Mouse (Mus musculus) c-Kit-negative CD71-positive TER-119-positive erythroid progenitor cells, embryonic 14.5 days (primary cell): ENCODE measurements at regions not wholly inside any gene's neighbourhood (a gene's known extent, or its start where the extent isn't known, plus 50 kb on each side); places are given as distances from the start of the nearest gene placed in this dataset.

Experiments used
- DNase-seq: peaks from one replicate; pipeline ENCODE4 v3.0.0-alpha.2; 2013; ENCODE audit warnings: low read depth, low spot score

DNA sequence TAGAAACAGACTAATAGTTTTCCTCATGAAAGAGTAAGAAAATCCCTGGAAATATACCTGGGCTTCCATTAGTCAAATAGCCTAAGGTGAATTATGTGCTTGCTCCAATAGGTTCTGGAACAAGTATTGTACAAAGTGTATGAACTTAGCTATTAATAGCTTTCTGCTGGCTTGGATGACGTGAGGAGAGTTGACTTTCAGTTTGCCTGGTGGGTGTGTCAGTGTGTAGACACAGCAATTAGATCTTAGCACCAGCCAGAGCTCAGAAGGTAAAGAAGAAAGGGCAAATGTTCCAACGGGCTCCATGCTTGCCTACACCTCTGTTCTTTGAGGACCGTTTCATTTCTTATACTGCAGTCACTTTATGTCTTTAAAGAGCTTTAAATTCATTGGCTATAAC, 654.8 kb upstream of the Mef2c start:
- no peak for DNase-seq

DNA sequence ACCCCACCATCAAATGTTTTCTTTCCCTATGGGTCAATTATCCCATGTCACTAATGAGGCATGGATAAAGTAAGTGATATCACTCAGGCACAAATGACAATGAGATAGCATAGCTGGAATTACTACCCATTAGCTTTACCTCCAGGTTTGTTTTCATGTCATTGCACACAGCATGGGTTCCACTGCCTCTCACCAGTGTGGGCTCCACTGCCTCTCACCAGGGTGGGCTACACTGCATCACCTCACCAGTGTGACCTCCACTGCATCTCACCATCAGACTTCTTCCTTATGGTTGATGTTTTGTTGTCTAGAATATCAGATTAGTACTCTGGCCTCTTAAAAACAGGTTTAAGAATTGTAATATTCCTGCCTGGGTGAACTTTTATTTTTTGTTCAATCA, 634.0 kb upstream of the Mef2c start:
- DNase-seq = no peak

DNA sequence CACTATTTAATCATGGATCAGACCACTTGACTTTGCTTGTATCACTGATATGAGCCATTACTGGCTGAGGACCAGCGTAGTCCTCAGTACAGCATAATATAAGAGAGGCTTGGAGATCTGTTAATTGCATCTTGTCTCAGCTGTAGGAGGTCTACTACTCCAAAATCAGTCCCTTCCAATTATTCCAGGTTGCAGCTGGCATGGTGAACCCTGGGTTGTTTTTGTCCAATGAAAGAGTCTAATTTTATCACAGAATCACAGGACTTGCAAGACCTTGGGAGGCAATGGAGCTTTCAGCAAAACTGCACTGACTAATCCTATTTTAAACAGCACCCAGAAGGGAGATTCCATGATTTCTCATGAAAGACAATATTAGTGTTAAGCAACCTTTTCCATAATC, 629.7 kb upstream of the Mef2c start:
- DNase-seq = no peak

DNA sequence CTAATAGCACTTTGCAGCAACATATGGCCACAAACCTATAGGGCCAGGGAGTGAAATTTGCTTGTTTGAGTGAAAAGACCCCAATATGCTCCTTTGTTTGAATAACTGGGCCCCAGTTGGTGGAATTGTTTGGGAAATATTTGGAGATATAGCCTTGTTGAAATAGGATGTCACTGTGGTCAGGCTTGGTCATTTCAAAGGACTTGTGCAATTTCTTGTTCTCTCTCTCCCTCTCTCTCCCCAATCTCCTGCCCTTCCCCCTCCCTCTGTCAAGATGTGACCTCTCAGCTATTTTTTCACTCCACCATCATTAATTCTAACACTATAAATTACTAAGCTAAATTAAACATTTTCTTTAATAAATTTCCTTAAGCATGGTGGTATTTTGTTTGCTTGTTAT, 620.5 kb upstream of the Mef2c start:
- DNase-seq = no peak

DNA sequence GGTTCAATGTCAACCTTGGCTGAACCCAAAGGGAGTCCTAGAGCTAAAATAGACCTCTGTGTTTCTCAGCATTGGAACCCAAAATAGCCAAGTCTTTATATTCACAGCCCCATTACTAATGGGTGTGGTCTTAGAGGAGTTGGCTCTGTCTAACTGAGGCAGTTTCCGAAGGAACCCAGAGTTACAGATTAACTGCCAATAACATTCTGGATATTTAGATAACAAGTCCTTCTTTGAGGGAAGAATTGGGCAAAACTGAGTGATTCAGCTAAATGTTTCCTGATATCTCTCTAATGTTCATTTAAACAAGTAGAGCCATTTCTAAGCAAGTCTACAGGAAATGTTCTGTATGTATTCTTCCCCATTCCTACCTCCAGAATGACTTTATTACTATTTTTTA, 615.1 kb upstream of the Mef2c start:
- no peak for DNase-seq

DNA sequence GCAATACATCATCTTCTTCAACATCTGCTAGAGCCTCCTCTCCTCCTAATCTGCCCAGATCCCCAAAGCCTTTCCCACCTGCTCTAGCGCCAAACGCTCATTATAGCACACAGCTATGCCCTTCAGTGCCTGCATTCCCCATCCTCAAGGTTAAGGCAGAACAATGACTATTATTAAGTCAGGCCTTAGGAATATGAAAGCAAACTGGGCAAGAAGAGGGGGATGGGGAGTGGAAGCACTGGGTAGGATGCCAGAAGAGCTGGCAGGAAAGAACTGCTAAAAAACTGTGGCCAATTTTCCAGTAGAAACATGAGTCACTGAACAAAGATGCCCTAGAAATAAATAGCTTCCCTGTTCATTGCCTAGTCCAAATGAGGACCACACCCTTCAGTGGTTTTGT, 611.1 kb upstream of the Mef2c start:
- no peak for DNase-seq

DNA sequence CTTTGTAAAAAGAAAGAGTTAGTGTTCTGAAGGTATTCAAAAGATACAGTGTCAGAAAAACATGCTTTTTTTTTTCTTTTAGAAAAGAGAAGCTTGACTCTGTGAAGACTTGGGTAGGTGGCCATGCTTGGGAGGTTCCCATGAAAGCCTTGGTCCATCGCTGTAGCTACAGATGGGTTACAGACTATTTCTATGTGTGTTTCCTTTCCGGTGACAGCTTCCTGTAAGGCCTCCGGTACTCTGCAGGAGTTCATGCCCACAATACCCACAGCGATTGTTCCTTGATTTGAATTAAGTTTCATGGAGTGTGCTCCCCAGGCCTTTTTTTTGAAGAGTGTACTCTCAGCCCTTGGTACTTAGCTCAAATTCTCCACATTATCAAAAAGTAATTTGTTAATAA, 604.1 kb upstream of the Mef2c start:
- DNase-seq = no peak

DNA sequence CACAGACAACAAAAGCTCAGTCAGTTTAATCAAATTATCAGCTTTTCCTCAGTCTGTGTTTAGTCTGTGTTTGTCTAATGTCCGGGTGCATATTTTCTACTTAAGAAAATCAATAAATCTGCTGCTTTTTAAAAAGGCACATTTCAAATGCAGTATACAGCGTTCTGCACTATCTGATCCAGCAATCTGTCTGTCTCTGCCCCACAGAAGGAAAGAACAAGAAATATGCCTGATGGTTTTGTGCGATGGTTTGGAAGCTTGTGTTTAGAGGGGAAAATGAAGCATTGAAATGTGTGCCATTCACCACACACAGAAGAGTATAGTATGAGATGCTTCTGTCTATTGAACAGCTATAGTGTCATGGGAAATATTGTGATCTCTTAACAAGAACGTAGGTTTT, 601.7 kb upstream of the Mef2c start:
- no peak for DNase-seq

DNA sequence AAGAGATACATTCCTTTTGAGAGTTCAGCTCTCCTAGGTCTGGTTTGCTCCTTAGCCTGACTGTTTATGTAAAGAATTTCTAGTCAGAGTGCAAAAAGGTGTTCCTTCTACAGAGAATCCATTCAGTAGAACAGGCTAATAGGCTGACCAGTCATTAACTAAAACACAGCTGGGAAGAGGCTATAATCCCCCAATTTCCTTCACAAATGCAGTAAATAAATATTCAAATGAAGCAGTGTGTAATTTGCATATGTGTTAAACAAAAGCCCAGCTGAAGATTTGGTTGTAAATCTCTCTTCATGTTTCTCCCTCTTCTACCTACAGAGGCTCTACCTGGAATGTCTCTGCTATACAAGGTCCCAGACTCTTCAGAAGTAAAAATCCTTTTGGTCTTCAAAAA, 600.2 kb upstream of the Mef2c start:
- DNase-seq = no peak

DNA sequence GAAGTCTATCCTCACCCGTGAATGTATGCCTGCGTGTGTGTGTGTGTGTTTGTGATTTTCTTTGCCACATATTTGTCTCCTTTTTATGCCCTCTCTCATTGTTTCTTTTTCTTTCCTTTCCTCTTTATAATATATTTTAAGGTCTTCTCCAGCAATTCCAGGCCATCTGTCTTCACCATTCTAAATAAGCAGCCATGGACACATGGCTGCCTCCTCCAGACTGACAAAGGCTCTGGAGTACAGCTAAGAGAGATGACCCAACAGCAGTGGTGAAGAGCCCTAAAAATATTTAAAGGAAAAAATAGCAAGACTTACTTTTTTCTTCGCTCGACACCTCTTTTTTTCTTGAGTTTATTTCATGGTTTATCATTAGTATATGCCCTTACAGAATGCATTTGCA, 596.1 kb upstream of the Mef2c start:
- no peak for DNase-seq

DNA sequence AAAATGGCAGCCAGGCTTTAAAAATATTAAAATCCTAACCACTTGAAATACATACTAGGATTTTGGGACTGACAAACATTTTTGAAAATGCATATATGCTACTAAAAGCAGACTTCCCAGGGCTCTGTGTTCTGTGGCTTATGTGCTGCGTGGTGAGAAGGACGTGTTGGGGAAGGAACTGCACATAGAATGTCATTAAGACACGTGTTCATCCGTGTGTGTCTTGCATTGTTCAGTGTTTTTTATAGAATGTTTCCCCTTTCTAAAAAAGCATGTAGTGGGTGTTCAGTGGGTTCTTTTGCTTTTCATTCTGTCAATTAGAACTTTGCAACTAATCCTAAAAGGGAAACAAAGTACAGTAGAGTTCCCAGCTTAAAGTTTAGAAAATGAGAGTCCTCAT, 594.7 kb upstream of the Mef2c start:
- no peak for DNase-seq

DNA sequence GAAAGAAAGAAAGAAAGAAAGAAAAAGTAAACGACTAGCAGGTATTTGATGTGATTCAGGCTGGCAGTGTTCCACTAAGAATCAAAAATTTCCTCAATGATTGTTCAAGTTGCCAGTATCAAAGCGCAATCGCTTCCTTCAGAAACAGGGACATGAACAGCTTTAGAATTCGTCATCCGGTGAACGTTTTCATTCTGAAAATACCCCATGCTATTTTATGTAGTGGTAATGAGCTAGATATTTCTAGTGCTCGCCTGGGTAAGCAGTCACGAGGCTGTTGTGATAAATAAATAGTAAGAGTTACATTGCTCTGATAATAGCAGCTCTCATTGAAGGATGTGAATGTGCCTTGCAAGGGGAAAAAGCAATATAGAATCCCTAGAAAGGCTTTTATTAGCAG, 591.0 kb upstream of the Mef2c start:
- DNase-seq = no peak

DNA sequence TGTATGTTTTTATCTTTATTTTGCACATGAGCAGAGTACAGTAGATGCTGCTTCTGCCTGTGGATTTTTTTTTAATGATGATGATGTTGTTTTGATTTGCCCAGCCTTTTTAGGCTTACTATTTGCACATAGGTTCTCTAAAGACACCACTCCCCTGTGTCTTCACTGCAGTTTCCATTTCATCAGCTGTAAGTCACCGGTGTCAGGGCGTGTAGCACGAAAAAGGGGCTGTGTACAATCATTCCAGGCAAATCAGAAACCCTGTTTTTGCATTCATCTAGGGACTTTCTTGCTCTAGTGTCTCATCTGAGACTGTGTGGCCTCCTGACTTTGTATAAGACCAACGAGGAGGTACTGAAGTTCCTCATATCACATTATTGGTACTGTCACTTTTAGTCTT, 588.6 kb upstream of the Mef2c start:
- no peak for DNase-seq

DNA sequence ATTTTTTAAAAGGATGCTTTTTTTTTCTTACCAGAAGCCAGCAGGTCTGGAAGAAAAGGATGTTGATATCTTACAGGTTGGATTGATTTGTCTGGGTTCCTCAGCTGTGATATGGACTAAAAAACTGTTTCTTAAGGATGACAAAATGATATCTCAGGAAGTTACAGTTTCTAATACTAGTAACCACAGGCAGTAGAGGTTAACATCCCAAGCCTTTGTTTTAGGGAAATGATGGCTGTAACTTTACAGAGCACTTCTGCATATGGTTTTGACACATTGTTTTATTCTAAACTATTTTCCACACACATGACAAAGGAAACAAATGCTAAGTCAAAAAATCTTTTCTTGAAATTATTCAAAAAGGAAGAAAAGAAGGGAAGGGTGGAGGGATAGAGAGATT, 573.8 kb upstream of the Mef2c start:
- no peak for DNase-seq

DNA sequence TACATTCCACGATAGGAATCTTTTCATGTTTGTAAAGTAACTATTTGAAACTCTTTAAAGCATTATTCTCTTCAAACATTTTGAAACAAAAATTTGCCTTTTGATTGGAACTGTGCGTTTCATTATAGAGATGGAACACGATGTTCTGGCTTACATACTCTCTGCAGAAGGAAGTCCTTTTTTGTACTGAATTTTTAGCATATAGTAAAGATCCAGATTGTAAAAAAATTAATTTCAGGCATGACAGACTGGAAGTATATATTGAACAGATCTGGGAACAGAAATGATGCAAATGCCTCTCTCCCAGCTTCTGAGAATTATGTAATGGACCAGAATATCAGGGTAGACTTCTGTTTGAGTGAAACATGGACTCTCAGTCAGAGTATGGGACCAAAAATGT, 566.0 kb upstream of the Mef2c start:
- no peak for DNase-seq

DNA sequence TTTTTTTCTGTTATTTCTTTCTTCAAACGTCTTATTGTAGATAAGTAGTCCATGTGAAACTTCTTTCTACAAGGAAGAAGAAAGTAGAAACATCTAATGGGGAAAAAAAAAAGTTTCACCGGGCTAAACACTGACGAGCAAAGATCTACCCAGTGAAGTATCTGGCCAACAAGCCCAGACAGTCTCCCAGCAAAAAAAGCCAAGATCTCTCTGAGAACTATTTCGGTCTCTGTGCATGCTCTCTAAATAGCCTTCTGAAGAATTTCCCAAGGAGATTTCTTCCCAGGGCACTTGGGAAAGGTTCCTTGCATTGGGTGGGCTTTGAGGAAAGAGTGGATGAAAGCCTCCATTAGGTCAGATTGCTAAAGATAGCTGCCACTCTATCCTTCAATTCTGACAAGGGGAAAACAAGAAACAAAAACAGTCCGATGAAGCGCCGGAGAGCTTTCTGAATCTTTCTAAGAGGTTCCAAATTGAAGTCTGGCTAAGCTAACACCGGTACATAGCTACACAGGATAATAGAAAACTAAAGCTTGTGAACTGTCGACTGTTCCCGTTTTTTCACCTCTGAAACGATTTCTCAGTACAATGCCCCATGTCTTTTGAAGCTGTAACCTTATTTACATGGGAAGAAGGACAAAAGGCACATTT, 561.0 kb upstream of the Mef2c start:
- no peak for DNase-seq

DNA sequence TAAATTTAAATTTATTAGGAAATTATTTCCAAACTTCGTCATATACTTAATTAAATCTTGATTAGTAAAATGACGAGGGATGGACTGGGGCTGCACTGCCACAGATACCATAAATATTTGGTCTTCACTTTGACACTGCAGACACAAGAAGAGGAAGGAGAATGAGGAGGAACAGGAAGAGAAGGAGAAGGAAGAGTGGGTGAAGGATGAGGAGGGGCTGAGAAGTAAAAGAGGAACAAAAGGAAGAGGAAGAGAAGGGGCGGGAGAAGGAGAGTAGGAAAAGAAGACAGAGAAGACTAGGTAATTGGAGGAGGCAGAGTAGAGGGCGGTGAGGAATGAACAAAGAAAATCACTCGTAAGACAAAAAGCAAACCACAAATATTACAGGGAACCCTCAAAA, 556.9 kb upstream of the Mef2c start:
- no peak for DNase-seq

DNA sequence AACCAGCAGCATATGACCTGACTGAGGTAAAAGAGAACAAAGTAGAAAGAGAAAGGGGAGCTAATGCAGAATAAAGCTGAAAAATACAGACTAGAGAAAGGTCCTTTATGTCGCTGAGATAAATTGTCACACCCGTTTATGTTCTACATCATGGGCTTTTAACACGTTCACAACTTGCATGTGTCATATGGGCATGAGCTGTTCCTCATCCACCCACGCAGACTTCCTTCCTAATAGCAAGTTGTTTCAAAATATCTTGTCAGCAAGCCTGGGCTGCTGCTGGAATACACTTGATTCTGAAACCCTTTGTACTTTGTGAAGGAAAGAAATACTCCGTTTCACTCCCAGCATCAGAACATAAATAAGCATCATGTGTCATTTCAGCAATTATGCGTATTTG, 554.3 kb upstream of the Mef2c start:
- no peak for DNase-seq

DNA sequence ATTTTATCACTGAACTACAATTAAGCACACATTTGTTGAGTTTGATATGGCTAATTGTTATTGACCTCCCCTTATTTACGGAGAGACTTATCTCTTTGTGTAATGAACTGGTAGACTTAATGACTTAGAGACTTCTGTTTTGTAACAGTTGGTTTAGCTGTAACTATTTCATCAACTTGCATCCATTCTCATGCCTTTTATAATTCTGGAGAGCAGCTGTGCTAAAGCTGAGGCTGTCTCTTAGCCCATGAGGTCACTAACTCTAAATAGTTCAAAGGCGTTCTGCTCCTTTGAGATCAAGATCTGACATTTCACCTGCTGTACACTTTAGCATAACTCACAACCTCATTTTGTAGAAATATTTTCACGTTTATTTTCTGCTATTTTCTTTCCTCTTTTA, 541.5 kb upstream of the Mef2c start:
- no peak for DNase-seq

DNA sequence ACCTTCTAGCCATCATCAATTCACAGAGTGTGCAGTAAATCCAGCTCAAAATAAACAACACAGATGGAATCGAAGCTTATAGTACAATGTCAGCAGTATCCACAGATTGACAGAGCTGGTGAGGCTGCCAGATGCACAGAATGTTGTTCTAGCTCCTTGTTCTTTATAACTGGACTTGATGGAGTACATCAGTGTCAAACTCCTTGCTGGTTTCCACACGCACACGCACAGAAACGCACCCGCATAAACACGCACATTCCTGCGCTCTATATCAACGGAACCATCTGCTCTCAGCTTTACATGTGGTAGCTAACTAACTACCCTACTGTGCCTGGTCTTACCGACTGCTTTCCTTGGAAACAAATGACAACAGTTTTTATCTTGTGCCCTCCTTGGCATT, 532.1 kb upstream of the Mef2c start:
- DNase-seq = no peak

DNA sequence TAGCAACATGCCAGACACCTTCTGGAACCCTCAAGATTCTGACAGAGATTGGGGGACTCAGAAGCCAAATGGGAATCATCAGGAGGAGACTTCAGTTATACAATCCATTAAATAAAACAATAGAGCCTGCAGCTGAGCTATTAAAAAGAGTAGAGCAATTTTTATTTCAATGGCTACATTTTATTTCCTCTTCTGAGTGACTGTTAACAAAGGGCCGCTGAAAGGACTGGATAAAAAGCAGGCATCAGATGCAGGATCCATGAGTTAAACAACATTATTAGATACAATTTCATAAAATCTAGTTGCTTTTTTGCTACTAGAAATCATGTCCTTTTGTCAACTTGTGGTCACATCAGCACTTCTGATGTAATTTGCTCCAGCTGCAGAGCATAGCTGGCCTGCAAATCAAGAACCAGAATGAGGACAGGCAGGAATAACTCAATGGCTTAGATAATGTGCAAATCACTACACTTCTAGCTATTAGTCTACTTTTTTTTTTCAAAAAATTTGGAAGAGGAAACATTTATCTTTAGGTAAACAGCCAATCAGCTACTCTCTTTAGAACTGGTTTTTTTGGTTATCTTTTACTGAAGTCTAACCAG, 529.5 kb upstream of the Mef2c start:
- no peak for DNase-seq

DNA sequence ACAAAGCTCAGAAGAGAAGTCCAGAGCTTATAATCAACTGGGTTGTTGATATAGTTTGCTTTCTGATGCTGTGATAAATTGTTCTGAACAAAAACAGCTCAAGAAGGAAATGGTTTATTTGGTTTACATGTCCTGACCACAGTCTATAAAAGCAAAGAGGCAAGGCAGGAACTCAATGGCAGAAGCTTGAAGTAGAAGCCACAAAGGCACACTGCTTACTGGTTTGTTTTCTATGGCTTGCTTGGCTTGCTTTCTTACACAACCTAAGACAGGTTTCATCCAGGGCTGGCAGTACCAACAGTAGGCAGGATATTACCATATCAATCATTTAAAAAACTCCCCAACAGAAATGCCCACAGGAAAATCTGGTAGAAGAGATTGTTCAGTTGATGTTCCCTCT, 502.7 kb upstream of the Mef2c start:
- no peak for DNase-seq

DNA sequence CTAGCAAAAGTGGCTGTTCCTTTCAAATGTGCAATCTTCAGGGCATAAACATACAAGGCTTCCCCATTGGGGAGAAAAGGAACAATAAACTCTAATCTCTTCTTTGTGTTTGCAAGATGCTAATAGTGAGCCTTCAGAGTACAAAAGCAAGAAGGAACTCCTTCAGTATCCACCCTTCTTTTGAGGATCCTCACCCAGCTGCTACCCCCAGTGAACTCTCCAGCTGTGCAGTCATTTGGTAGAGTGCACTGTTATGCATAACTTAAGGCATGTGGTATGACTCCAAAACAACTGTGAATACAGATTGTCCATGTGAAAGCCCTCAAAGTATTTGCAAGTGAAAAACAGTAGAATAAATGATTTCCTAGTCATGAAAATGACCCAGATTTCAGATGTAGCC, 487.1 kb upstream of the Mef2c start:
- no peak for DNase-seq

DNA sequence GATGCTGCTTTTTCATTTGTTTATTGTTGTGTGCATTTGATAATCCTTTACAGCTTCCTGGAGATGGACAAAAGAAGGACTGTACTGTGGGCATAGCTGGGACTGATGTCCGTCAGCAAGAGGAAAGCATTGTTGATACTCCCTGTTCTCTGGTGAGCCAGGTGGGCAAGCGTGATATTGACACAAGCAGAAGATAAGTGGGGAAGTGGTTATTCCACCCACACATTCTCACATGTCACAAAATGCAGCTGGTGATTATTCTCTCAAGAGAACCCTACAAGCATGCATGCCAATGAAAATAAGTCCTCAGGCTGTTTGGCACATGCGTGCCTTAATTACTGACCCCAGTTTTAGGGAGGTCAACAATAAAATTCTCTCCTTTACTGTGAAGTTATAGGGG, 483.0 kb upstream of the Mef2c start:
- no peak for DNase-seq
